Mouse (Mus musculus) testis, adult 2 months (tissue): ENCODE results near the gene Sell. TPM values are rescaled to one million over a fixed set of nuclear protein-coding genes. Genes with fewer than 3 reads are reported as not detected.

Experiments used
- H3K27ac ChIP-seq: fragments of 200-500 bp; 2 replicates; pipeline ENCODE4 v1.5.1; 2012; ENCODE audit warnings: low read depth, low read length; ENCODE audit not compliant: control insufficient read depth, insufficient read depth
- H3K27me3 ChIP-seq: fragments of 200-500 bp; 2 replicates; pipeline ENCODE4 v1.6.1; 2012; ENCODE audit warnings: mild to moderate bottlenecking, low read length, moderate library complexity; ENCODE audit not compliant: control insufficient read depth, insufficient read depth
- H3K36me3 ChIP-seq: fragments of 200-500 bp; 2 replicates; pipeline ENCODE4 v1.6.1; 2012; ENCODE audit warnings: mild to moderate bottlenecking, low read length; ENCODE audit not compliant: control insufficient read depth, insufficient read depth
- H3K4me1 ChIP-seq: fragments of 200-500 bp; 2 replicates; pipeline ENCODE4 v1.6.1; 2012; ENCODE audit warnings: low read length; ENCODE audit not compliant: control insufficient read depth, insufficient read depth
- H3K4me3 ChIP-seq: fragments of 200-500 bp; 2 replicates; pipeline ENCODE4 v1.5.1; 2012; ENCODE audit warnings: low read depth, mild to moderate bottlenecking, low read length, moderate library complexity, mixed read lengths; ENCODE audit not compliant: control insufficient read depth
- CTCF ChIP-seq: fragments of 200-500 bp; IDR thresholded peaks from 2 replicates; pipeline ENCODE4 v1.5.1; 2012; ENCODE audit warnings: low read depth, mild to moderate bottlenecking, inconsistent platforms, low read length, moderate library complexity; ENCODE audit not compliant: control insufficient read depth, insufficient read depth, insufficient replicate concordance
- POLR2A ChIP-seq: fragments of 200-500 bp; IDR thresholded peaks from 2 replicates; pipeline ENCODE4 v1.6.1; 2012; ENCODE audit warnings: low read depth, mild to moderate bottlenecking, inconsistent platforms, low read length, moderate library complexity; ENCODE audit not compliant: control insufficient read depth
- polyA plus RNA-seq: library from polyadenylated mRNA; depleted of rRNA; stranded (reverse); fragments of >200 nt; gene quantifications from 2 replicates; pipeline ENCODE4 v1.2.3, GENCODE M21; 2012

Sell gene
- polyA plus RNA-seq, 1 experiment = 2.2 TPM

- Histone ChIP-seq H3K27ac (no peak overlapping the region), H3K4me1 (no peaks in the 10 kb centered on the region), H3K27me3 (no peaks in the 10 kb centered on the region), H3K4me3 (no peak overlapping the region), H3K36me3 (no peaks in the 10 kb centered on the region)
- TF ChIP-seq CTCF = no peak
- TF ChIP-seq POLR2A = no peak
Measured at GRCm38 (mm10) chr1:164063745-164064144, 2.0 kb downstream of the Sell start.

- TF ChIP-seq POLR2A (no peak), CTCF (no peak)
- no peaks in the 10 kb centered on the region for H3K36me3 ChIP-seq
- no peak overlapping the region for H3K27ac ChIP-seq
- no peak overlapping the region for H3K4me3 ChIP-seq
- H3K4me1 ChIP-seq = no peaks in the 10 kb centered on the region
- H3K27me3 ChIP-seq = no peaks in the 10 kb centered on the region
Measured at GRCm38 (mm10) chr1:164069261-164069660, 7.5 kb downstream of the Sell start.

- no peak overlapping the region for H3K4me3 ChIP-seq
Measured at GRCm38 (mm10) chr1:164070461-164070860, 8.7 kb downstream of the Sell start.

GRCm38 (mm10) chr1:164071111-164071510 lies 9.3 kb downstream of the Sell start:
- TF ChIP-seq CTCF (no peak), POLR2A (no peak)
- no peaks in the 10 kb centered on the region for H3K4me1 ChIP-seq

More at GRCm38 (mm10) chr1:164070461-164070860, 8.7 kb downstream of the Sell start:
- Histone ChIP-seq H3K27me3 (no peaks in the 10 kb centered on the region), H3K4me1 (no peaks in the 10 kb centered on the region), H3K36me3 (no peaks in the 10 kb centered on the region), H3K27ac (no peak overlapping the region)
- no peak for TF ChIP-seq CTCF
- no peak for TF ChIP-seq POLR2A

GRCm38 (mm10) chr1:164072001-164072400 lies 10.2 kb downstream of the Sell start:
- Histone ChIP-seq H3K36me3 (no peaks in the 10 kb centered on the region), H3K4me3 (no peak overlapping the region), H3K4me1 (no peaks in the 10 kb centered on the region), H3K27ac (no peak overlapping the region), H3K27me3 (no peaks in the 10 kb centered on the region)
- TF ChIP-seq POLR2A (no peak), CTCF (no peak)

More at GRCm38 (mm10) chr1:164071111-164071510, 9.3 kb downstream of the Sell start:
- Histone ChIP-seq H3K4me3 (no peak overlapping the region), H3K27ac (no peak overlapping the region), H3K27me3 (no peaks in the 10 kb centered on the region), H3K36me3 (no peaks in the 10 kb centered on the region)

GRCm38 (mm10) chr1:164073091-164073490 lies 11.3 kb downstream of the Sell start:
- Histone ChIP-seq H3K4me3 (no peak overlapping the region), H3K27me3 (no peaks in the 10 kb centered on the region), H3K4me1 (no peaks in the 10 kb centered on the region), H3K36me3 (no peaks in the 10 kb centered on the region), H3K27ac (no peak overlapping the region)
- TF ChIP-seq POLR2A (no peak), CTCF (no peak)

- no peaks in the 10 kb centered on the region for H3K4me1 ChIP-seq
- no peak overlapping the region for H3K27ac ChIP-seq
- no peaks in the 10 kb centered on the region for H3K36me3 ChIP-seq
- H3K27me3 ChIP-seq = no peaks in the 10 kb centered on the region
- TF ChIP-seq CTCF (no peak), POLR2A (no peak)
- no peak overlapping the region for H3K4me3 ChIP-seq
Measured at GRCm38 (mm10) chr1:164073803-164074202, 12.0 kb downstream of the Sell start.

- Histone ChIP-seq H3K4me1 (no peaks in the 10 kb centered on the region), H3K27ac (no peak overlapping the region), H3K27me3 (no peaks in the 10 kb centered on the region), H3K4me3 (no peak overlapping the region), H3K36me3 (no peaks in the 10 kb centered on the region)
- no peak for TF ChIP-seq POLR2A
- no peak for TF ChIP-seq CTCF
Measured at GRCm38 (mm10) chr1:164074606-164075140, 12.9 kb downstream of the Sell start.
